Mouse (Mus musculus): ENCODE data around the gene Mllt3.

DNA sequence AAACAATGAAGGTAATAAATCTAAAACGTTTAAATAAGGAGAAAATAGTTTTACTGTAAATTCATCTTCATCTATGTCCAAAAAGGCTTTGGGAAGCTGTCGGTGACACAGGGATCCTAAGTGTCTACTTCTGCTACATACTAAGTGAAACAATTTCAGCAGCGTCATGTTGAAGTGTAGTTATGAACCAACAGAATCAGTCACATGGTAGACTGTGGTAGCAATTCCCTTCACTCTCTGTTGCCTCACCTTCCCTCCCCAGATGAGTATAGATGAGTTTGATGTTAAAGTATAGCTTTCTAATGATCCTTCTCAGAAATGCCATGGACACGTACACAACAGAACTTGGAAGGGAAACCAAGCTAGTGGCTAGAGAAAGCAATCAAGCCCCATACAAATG, 79.9 kb downstream of the Mllt3 start:
- TF ChIP-seq HCFC1 (IDR thresholded peaks at IDR 0.05; ENCODE audit: low read depth, low read length), result no peak
- TF ChIP-seq ELF1 (IDR thresholded peaks at IDR 0.05; ENCODE audit: low read depth, low read length), result no peak
- TF ChIP-seq CTCF (IDR thresholded peaks at IDR 0.05 in 2 of 3, conservative IDR thresholded peaks at IDR 0.05 in 1 of 3; ENCODE audit: control insufficient read depth in 1 of 3, insufficient read depth in 1 of 3, low read depth in 2 of 3, low read length in 3 of 3, poor library complexity in 1 of 3, severe bottlenecking in 1 of 3), result no peak
- TF ChIP-seq USF1 (IDR thresholded peaks at IDR 0.05; ENCODE audit: low read depth, low read length), result no peak
- no peak for TF ChIP-seq ZNF384 (IDR thresholded peaks at IDR 0.05; ENCODE audit: low read depth, low read length)
- no peak for TF ChIP-seq MAX (IDR thresholded peaks at IDR 0.05; ENCODE audit: low read length)
- no peak for TF ChIP-seq NELFE (IDR thresholded peaks at IDR 0.05; ENCODE audit: low read depth, low read length)
- TF ChIP-seq CHD2 (IDR thresholded peaks at IDR 0.05; ENCODE audit: low read length), result no peak
- no peak for TF ChIP-seq BHLHE40 (IDR thresholded peaks at IDR 0.05; ENCODE audit: borderline replicate concordance, low read depth, low read length)
- TF ChIP-seq ETS1 (IDR thresholded peaks at IDR 0.05; ENCODE audit: low read depth, low read length), result no peak
- TF ChIP-seq EP300 (IDR thresholded peaks at IDR 0.05; ENCODE audit: low read depth in 1 of 2, low read length in 2 of 2), result no peak
- TF ChIP-seq MAFK (IDR thresholded peaks at IDR 0.05; ENCODE audit: borderline replicate concordance, low read depth, low read length), result no peak
- no peak for TF ChIP-seq NRF1 (IDR thresholded peaks at IDR 0.05; ENCODE audit: insufficient read depth, low read depth, low read length, poor library complexity, severe bottlenecking)

All from MEL (cell line).